ENCODE assay signal across 9 mouse cellular contexts in the genomic region with DNA sequence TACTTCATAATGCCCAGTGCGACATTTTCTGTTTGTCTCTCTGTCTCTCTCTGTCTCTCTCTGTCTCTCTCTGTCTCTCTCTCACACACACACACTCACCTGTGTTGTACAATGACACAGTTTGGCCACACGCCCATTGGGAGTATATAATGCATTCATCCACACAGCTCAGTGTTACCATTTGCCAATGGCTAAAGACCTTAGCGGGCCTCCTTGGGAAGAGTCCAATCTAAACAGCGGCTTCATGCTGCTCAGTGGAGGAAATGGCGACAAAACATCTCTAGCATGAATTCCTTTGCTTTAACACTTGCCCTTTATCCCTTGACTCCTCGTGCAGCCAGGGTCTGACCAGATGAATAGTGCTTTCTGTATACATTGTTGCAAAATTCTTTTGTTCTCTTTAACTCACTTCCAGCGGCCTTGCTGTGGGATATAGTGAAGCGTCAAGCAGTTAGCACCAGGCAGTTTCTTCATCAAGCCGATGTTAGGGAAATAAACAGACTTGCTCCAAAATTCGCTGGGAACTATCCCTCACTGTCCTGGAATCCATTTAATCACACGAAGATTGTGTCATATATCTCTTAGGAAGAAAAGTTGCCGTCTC. TPM values are rescaled to one million over a fixed set of nuclear protein-coding genes. Genes with fewer than 3 reads are reported as not detected.
DNase-seq lines count a peak whose midpoint lies in the region; ATAC-seq and TF ChIP-seq lines count a peak whose summit lies in the region.
"Had no signal": no experiment of that assay in that cellular context is flagged by ENCODE, and none has a peak within 500 bp of the region (broad histone marks: within the 10 kb centered on the region; RNA-seq: fewer than 3 reads in every experiment).

No protein-coding gene starts in this region.

- H3K27ac ChIP-seq in heart, embryonic 16.5 days (ENCODE audit: low read length): no peak overlapping the region
- H3K27ac ChIP-seq in heart, embryonic 10.5 days: no peak overlapping the region
- no peak overlapping the region for H3K27ac ChIP-seq in lung, postnatal 0 days (ENCODE audit: low read length)
- 0 out of 2 replicates have a peak overlapping the region, but pooled peaks have one; percentile 59 for H3K27ac ChIP-seq in forebrain, embryonic 13.5 days

- H3K36me3 ChIP-seq in heart, embryonic 16.5 days (ENCODE audit: control insufficient read depth, insufficient read depth): no peaks in the 10 kb centered on the region
- H3K36me3 ChIP-seq in heart, embryonic 10.5 days: no peaks in the 10 kb centered on the region
- H3K36me3 ChIP-seq in lung, postnatal 0 days (ENCODE audit: insufficient read depth, low read length): no peaks in the 10 kb centered on the region
- H3K36me3 ChIP-seq in forebrain, embryonic 13.5 days (ENCODE audit: poor library complexity, severe bottlenecking): no peaks in the 10 kb centered on the region

- no peak overlapping the region for H3K9ac ChIP-seq in heart, embryonic 16.5 days (ENCODE audit: low read length)
- no peak overlapping the region for H3K9ac ChIP-seq in lung, postnatal 0 days (replicated peaks; ENCODE audit: low read depth)
- H3K9ac ChIP-seq in forebrain, embryonic 13.5 days: no peak overlapping the region

- ATAC-seq in heart, embryonic 16.5 days (replicated peaks; ENCODE audit: extremely low read depth, insufficient read depth, low FRiP score): peak; percentile 49; the same call in 1 of the 2 replicates
- ATAC-seq in lung, postnatal 0 days: no peak
- no peak for ATAC-seq in forebrain, embryonic 13.5 days

- no peaks in the 10 kb centered on the region for H3K27me3 ChIP-seq in heart, embryonic 16.5 days (ENCODE audit: control insufficient read depth, insufficient read depth, low read length)
- H3K27me3 ChIP-seq in heart, embryonic 10.5 days (ENCODE audit: insufficient read depth, poor library complexity, severe bottlenecking): no peaks in the 10 kb centered on the region
- H3K27me3 ChIP-seq in lung, postnatal 0 days (replicated peaks; ENCODE audit: insufficient read depth, low read length): no peaks in the 10 kb centered on the region
- H3K27me3 ChIP-seq in forebrain, embryonic 13.5 days: no peaks in the 10 kb centered on the region

- 53% methylated on average over 12 of the region's 12 CpGs for WGBS in heart, embryonic 16.5 days
- 65% methylated on average over 12 of the region's 12 CpGs for WGBS in heart, embryonic 10.5 days
- WGBS in lung, postnatal 0 days: 33% methylated on average over 12 of the region's 12 CpGs
- WGBS in forebrain, embryonic 13.5 days: 40% methylated on average over 12 of the region's 12 CpGs

- no peak overlapping the region for H3K4me3 ChIP-seq in heart, embryonic 16.5 days (ENCODE audit: low read length)
- no peak overlapping the region for H3K4me3 ChIP-seq in heart, embryonic 10.5 days
- H3K4me3 ChIP-seq in lung, postnatal 0 days (ENCODE audit: low read depth, low read length): no peak overlapping the region
- no peak overlapping the region for H3K4me3 ChIP-seq in forebrain, embryonic 13.5 days

- H3K4me2 ChIP-seq in heart, embryonic 16.5 days (ENCODE audit: low read depth, low read length): no peak overlapping the region
- no peak overlapping the region for H3K4me2 ChIP-seq in lung, postnatal 0 days (replicated peaks; ENCODE audit: low read depth, low read length)
- no peak overlapping the region for H3K4me2 ChIP-seq in forebrain, embryonic 13.5 days

- TF ChIP-seq CTCF in lung, postnatal 0 days (IDR thresholded peaks at IDR 0.05): no peak

- no peaks in the 10 kb centered on the region for H3K9me3 ChIP-seq in heart, embryonic 16.5 days (replicated peaks; ENCODE audit: control insufficient read depth, low read length)
- H3K9me3 ChIP-seq in heart, embryonic 10.5 days: no peaks in the 10 kb centered on the region
- no peaks in the 10 kb centered on the region for H3K9me3 ChIP-seq in lung, postnatal 0 days (ENCODE audit: low read length)
- no peaks in the 10 kb centered on the region for H3K9me3 ChIP-seq in forebrain, embryonic 13.5 days (replicated peaks)

- no peak for TF ChIP-seq EP300 in lung, postnatal 0 days (IDR thresholded peaks at IDR 0.05)

- H3K4me1 ChIP-seq in heart, embryonic 16.5 days (ENCODE audit: control insufficient read depth, insufficient read depth, low read length): no peaks in the 10 kb centered on the region
- H3K4me1 ChIP-seq in heart, embryonic 10.5 days: peaks cover 11% of the 10 kb centered on the region; the same call in 1 of the 2 replicates
- no peaks in the 10 kb centered on the region for H3K4me1 ChIP-seq in lung, postnatal 0 days (ENCODE audit: insufficient read depth, low read depth, low read length)
- H3K4me1 ChIP-seq in forebrain, embryonic 13.5 days: peaks cover 31% of the 10 kb centered on the region

- no peak for DNase-seq in heart, embryonic 10.5 days (ENCODE audit: low spot score)
- DNase-seq in lung, postnatal 0 days (ENCODE audit: low spot score): peak; percentile 26
- no peak for DNase-seq in lung, postnatal 14 days
- peak; percentile 41 to 43 for DNase-seq in kidney, postnatal 36 days
- no peak for DNase-seq in urinary bladder, postnatal 36 days (ENCODE audit: low spot score in 2 of 2)
- no peak for DNase-seq in layer of hippocampus, adult 9-11 months
- DNase-seq: embryo, embryonic 11 days had no signal

RNA-seq across cellular contexts. Expression of a gene that starts 30.1 kb away (rescaled TPM):
- polyA plus RNA-seq in heart, embryonic 16.5 days (2015; fragmentation: Nextera tagmentation; extraction: Ambion mirVana): 69.8 and 74.5 TPM in 2 replicates
- 101 TPM in 2 replicates for polyA plus RNA-seq in heart, embryonic 10.5 days (2016; fragmentation: Nextera tagmentation; extraction: Ambion mirVana)
- polyA plus RNA-seq in lung, postnatal 0 days (2015; fragmentation: Nextera tagmentation; extraction: Ambion mirVana): 56.6 and 62.3 TPM in 2 replicates
- polyA plus RNA-seq in forebrain, embryonic 13.5 days (2015; fragmentation: Nextera tagmentation; extraction: Ambion mirVana): 63.3 and 70.1 TPM in 2 replicates

Comparison
In these comparisons a context has a peak if more than half of its experiments do, and no peak if none do; other contexts are left out.
1. DNase-seq: peak in lung, postnatal 0 days (single experiment) and kidney, postnatal 36 days (2 of 2); none in heart, embryonic 10.5 days (single experiment), lung, postnatal 14 days (single experiment), urinary bladder, postnatal 36 days (0 of 2) and layer of hippocampus, adult 9-11 months (single experiment).